Mouse (Mus musculus) midbrain, embryonic 10.5 days (tissue): ENCODE measurements around the gene Olfr665. TPM values are rescaled to one million over a fixed set of nuclear protein-coding genes. Genes with fewer than 3 reads are reported as not detected.

ENCODE experiments used
- polyA plus RNA-seq: library from polyadenylated mRNA; unstranded; fragments of >200 nt; fragmentation: Nextera tagmentation; extraction: Ambion mirVana; gene quantifications from 2 replicates; pipeline ENCODE4 v1.2.1, GENCODE M21; 2016

Olfr665 gene
- polyA plus RNA-seq, 1 experiment from 2014 or later, result not detected

Other genes with a start within 250 kb of the Olfr665 start
- not detected in 2 replicates for gene Olfr658, start 230.7 kb upstream of the Olfr665 start, polyA plus RNA-seq
- gene Olfr659, start 211.3 kb upstream of the Olfr665 start, polyA plus RNA-seq, result not detected in 2 replicates
- gene Olfr661, start 191.5 kb upstream of the Olfr665 start, polyA plus RNA-seq, result not detected in 2 replicates
- gene Usp17le, start 100.6 kb upstream of the Olfr665 start, polyA plus RNA-seq, result not detected in 2 replicates
- gene Usp17lb, start 35.4 kb upstream of the Olfr665 start, polyA plus RNA-seq, result not detected in 2 replicates
- gene Usp17la, start 21.0 kb upstream of the Olfr665 start, polyA plus RNA-seq, result not detected in 2 replicates
- not detected in 2 replicates for gene Olfr666, start 17.9 kb downstream of the Olfr665 start, polyA plus RNA-seq
- not detected in 2 replicates for gene Olfr667, start 43.5 kb downstream of the Olfr665 start, polyA plus RNA-seq
- not detected in 2 replicates for gene Olfr668, start 50.0 kb downstream of the Olfr665 start, polyA plus RNA-seq
- not detected in 2 replicates for gene Olfr669, start 56.2 kb downstream of the Olfr665 start, polyA plus RNA-seq
- not detected in 2 replicates for gene Olfr670, start 84.6 kb downstream of the Olfr665 start, polyA plus RNA-seq
- not detected in 2 replicates for gene Olfr671, start 101.1 kb downstream of the Olfr665 start, polyA plus RNA-seq
- gene Olfr672, start 124.0 kb downstream of the Olfr665 start, polyA plus RNA-seq, result not detected in 2 replicates
- not detected in 2 replicates for gene Olfr675, start 150.4 kb downstream of the Olfr665 start, polyA plus RNA-seq
- not detected in 2 replicates for gene Olfr676, start 154.7 kb downstream of the Olfr665 start, polyA plus RNA-seq
- gene Olfr677, start 173.3 kb downstream of the Olfr665 start, polyA plus RNA-seq, result not detected in 2 replicates
- gene Olfr678, start 186.4 kb downstream of the Olfr665 start, polyA plus RNA-seq, result not detected in 2 replicates
- gene Olfr679, start 203.2 kb downstream of the Olfr665 start, polyA plus RNA-seq, result not detected in 2 replicates
- gene Olfr680-ps1, start 214.8 kb downstream of the Olfr665 start, polyA plus RNA-seq, result not detected in 2 replicates
- gene Olfr681, start 238.8 kb downstream of the Olfr665 start, polyA plus RNA-seq, result not detected in 2 replicates